ENCODE assay signal across 10 mouse cellular contexts in genomic region chr10:80255881-80256535, GRCm38 (mm10). TPM values are rescaled to one million over a fixed set of nuclear protein-coding genes. Genes with fewer than 3 reads are reported as not detected.
A peak's percentile ranks its signal among the peaks of the same experiment; 100 is the strongest.
DNase-seq lines count a peak whose midpoint lies in the region; TF ChIP-seq lines count a peak whose summit lies in the region.
"Had no signal": no experiment of that assay in that cellular context is flagged by ENCODE, and none has a peak within 500 bp of the region (broad histone marks: within the 10 kb centered on the region; RNA-seq: fewer than 3 reads in every experiment).

No protein-coding gene starts in this region.

- no peak overlapping the region for H3K4me3 ChIP-seq in gastrocnemius, adult 2 months
- H3K4me3 ChIP-seq in layer of hippocampus, adult 2 months, result no peak overlapping the region
- no peak overlapping the region for H3K4me3 ChIP-seq in cortical plate, adult 2 months (ENCODE audit: insufficient read depth, low read length)
- H3K4me3 ChIP-seq: forebrain, embryonic 12.5 days; hindbrain, embryonic 15.5 days had no signal

- peak overlapping the region; percentile 21; the same call in 1 of the 2 replicates for H3K27ac ChIP-seq in gastrocnemius, adult 2 months
- peak overlapping the region; percentile 21; the same call in 1 of the 2 replicates for H3K27ac ChIP-seq in layer of hippocampus, adult 2 months
- no peak overlapping the region for H3K27ac ChIP-seq in cortical plate, adult 2 months (ENCODE audit: insufficient read depth, low read length)
- H3K27ac ChIP-seq: forebrain, embryonic 12.5 days; hindbrain, embryonic 15.5 days had no signal

- peak; percentile 65 for DNase-seq in gastrocnemius, adult 2 months
- DNase-seq in gastrocnemius, adult 18-20 months (ENCODE audit: low spot score), result no peak
- no peak for DNase-seq in layer of hippocampus, adult 2 months (ENCODE audit: low spot score in 2 of 2)
- no peak for DNase-seq in layer of hippocampus, postnatal 25 days (ENCODE audit: extremely low spot score in 1 of 2, low spot score in 1 of 2)
- DNase-seq in 3T3-L1 (ENCODE audit: low read depth, low spot score), result peak; percentile 39
- no peak for DNase-seq in yolk sac, embryonic 10.5 days (ENCODE audit: low spot score)
- DNase-seq in thymus, postnatal 4 days, result no peak

- TF ChIP-seq CTCF in gastrocnemius, adult 2 months (IDR thresholded peaks at IDR 0.05), result peak; percentile 9; the same call in 1 of the 2 replicates
- peak; percentile 48 for TF ChIP-seq CTCF in layer of hippocampus, adult 2 months (conservative IDR thresholded peaks at IDR 0.05)
- TF ChIP-seq CTCF in cortical plate, adult 2 months (IDR thresholded peaks at IDR 0.05; ENCODE audit: extremely low read depth, insufficient read depth, low read length), result no peak

- intact Hi-C loops in gastrocnemius, adult 2 months (cut with DNase I), result no loop called here

- 0 out of 2 replicates have a peak, but pooled peaks have one; percentile 0 for TF ChIP-seq POLR2A in cortical plate, adult 2 months (IDR thresholded peaks at IDR 0.05; ENCODE audit: extremely low read depth, insufficient read depth, low read length)

- no peaks in the 10 kb centered on the region for H3K4me1 ChIP-seq in cortical plate, adult 2 months (ENCODE audit: control insufficient read depth, insufficient read depth, low read length)

RNA-seq across cellular contexts. Expression of gene Gamt, which starts 4.8 kb away (rescaled TPM):
- 10 to 100 TPM; 14.0 to 28.5 TPM for total RNA-seq in gastrocnemius, adult 2 months (2021)
- total RNA-seq in gastrocnemius, adult 18-20 months (2021), result 10 to 100 TPM; 27.4 to 28.7 TPM
- 10 to 100 TPM; 29.8 to 33.1 TPM for total RNA-seq in layer of hippocampus, adult 2 months (2021)
- total RNA-seq in layer of hippocampus, postnatal 25 days (2021), result 10 to 100 TPM; 43.1 to 54.7 TPM
- 43.9 and 59.6 TPM in 2 replicates for polyA plus RNA-seq in cortical plate, adult 2 months (2012; rRNA removed)

RNA-seq across cellular contexts. Expression of gene Dazap1, which starts 5.3 kb away (rescaled TPM):
- 10 to 100 TPM; 34.2 to 38.4 TPM for total RNA-seq in gastrocnemius, adult 2 months (2021)
- total RNA-seq in gastrocnemius, adult 18-20 months (2021), result 10 to 100 TPM; 34.2 to 38.8 TPM
- 10 to 100 TPM; 91.2 to 95.4 TPM for total RNA-seq in layer of hippocampus, adult 2 months (2021)
- total RNA-seq in layer of hippocampus, postnatal 25 days (2021), result 10 to 100 TPM; 76.8 to 91.2 TPM
- polyA plus RNA-seq in cortical plate, adult 2 months (2012; rRNA removed), result 65.4 and 70.8 TPM in 2 replicates

RNA-seq across cellular contexts. Expression of gene Ndufs7, which starts 7.1 kb away (rescaled TPM):
- 100 to 1,000 TPM; 496 to 663 TPM for total RNA-seq in gastrocnemius, adult 2 months (2021)
- 100 to 1,000 TPM; 578 to 613 TPM for total RNA-seq in gastrocnemius, adult 18-20 months (2021)
- total RNA-seq in layer of hippocampus, adult 2 months (2021), result 100 to 1,000 TPM; 201 to 210 TPM
- 100 to 1,000 TPM; 196 to 223 TPM for total RNA-seq in layer of hippocampus, postnatal 25 days (2021)
- 417 and 424 TPM in 2 replicates for polyA plus RNA-seq in cortical plate, adult 2 months (2012; rRNA removed)

RNA-seq across cellular contexts. Expression of gene Mum1, which starts 29.8 kb away (rescaled TPM):
- 10 to 100 TPM; 12.2 to 19.2 TPM for total RNA-seq in gastrocnemius, adult 2 months (2021)
- 10 to 100 TPM; 13.8 to 13.9 TPM for total RNA-seq in gastrocnemius, adult 18-20 months (2021)
- total RNA-seq in layer of hippocampus, adult 2 months (2021), result 10 to 100 TPM; 41.4 to 49.6 TPM
- 10 to 100 TPM; 39.5 to 48.9 TPM for total RNA-seq in layer of hippocampus, postnatal 25 days (2021)
- polyA plus RNA-seq in cortical plate, adult 2 months (2012; rRNA removed), result 36.9 and 37.1 TPM in 2 replicates

RNA-seq across cellular contexts. Expression of gene Rps15, which starts 36.2 kb away (rescaled TPM):
- 100 to 1,000 TPM; 634 to 773 TPM for total RNA-seq in gastrocnemius, adult 2 months (2021)
- 100 to 1,000 TPM; 703 to 778 TPM for total RNA-seq in gastrocnemius, adult 18-20 months (2021)
- total RNA-seq in layer of hippocampus, adult 2 months (2021), result 100 to 1,000 TPM; 926 to 932 TPM
- total RNA-seq in layer of hippocampus, postnatal 25 days (2021), result 100 to 1,000 TPM; 790 to 900 TPM
- polyA plus RNA-seq in cortical plate, adult 2 months (2012; rRNA removed), result 2,242 and 2,263 TPM in 2 replicates

Comparison
In these comparisons a context has a peak if more than half of its experiments do, and no peak if none do; other contexts are left out.
1. DNase-seq: peak in gastrocnemius, adult 2 months (single experiment) and 3T3-L1 (single experiment); none in gastrocnemius, adult 18-20 months (single experiment), layer of hippocampus, adult 2 months (0 of 2), layer of hippocampus, postnatal 25 days (0 of 2), yolk sac, embryonic 10.5 days (single experiment) and thymus, postnatal 4 days (single experiment).